23 mouse cellular contexts compared by ENCODE assay signal in genomic region chr16:26532287-26532686, GRCm38 (mm10). TPM values are rescaled to one million over a fixed set of nuclear protein-coding genes. Genes with fewer than 3 reads are reported as not detected.
"Had no signal": no experiment of that assay in that cellular context is flagged by ENCODE, and none has a peak within 500 bp of the region (broad histone marks: within the 10 kb centered on the region; RNA-seq: fewer than 3 reads in every experiment).

No protein-coding gene starts in this region.

- H3K27me3 ChIP-seq: liver, embryonic 12.5 days; midbrain, embryonic 12.5 days; neural tube, embryonic 15.5 days had no signal

- H3K9me3 ChIP-seq: kidney, embryonic 15.5 days; limb, embryonic 10.5 days; liver, embryonic 12.5 days; midbrain, embryonic 12.5 days; neural tube, embryonic 15.5 days had no signal

- H3K4me1 ChIP-seq: liver, embryonic 12.5 days had no signal

- H3K4me2 ChIP-seq: kidney, embryonic 15.5 days; liver, embryonic 12.5 days; lung, embryonic 14.5 days; midbrain, embryonic 12.5 days; neural tube, embryonic 15.5 days had no signal

- DNase-seq: kidney, postnatal 4 days; lung, embryonic 14.5 days; lung, postnatal 10 days; lung, postnatal 4 days; right cerebral cortex, adult 18-20 months; right cerebral cortex, postnatal 25 days; thymus, adult 18-20 months; thymus, postnatal 14 days had no signal

- H3K9ac ChIP-seq: kidney, embryonic 15.5 days; liver, embryonic 12.5 days; lung, embryonic 14.5 days; midbrain, embryonic 12.5 days; neural tube, embryonic 15.5 days had no signal

- H3K36me3 ChIP-seq: kidney, embryonic 15.5 days; limb, embryonic 10.5 days; liver, embryonic 12.5 days; midbrain, embryonic 12.5 days; neural tube, embryonic 15.5 days had no signal

- H3K4me3 ChIP-seq: kidney, embryonic 15.5 days; left cerebral cortex, adult 2 months; limb, embryonic 10.5 days; liver, embryonic 12.5 days; midbrain, embryonic 12.5 days; myocyte; neural tube, embryonic 15.5 days had no signal

- H3K27ac ChIP-seq: kidney, embryonic 15.5 days; left cerebral cortex, adult 2 months; limb, embryonic 10.5 days; liver, embryonic 12.5 days; midbrain, embryonic 12.5 days; neural tube, embryonic 15.5 days had no signal

- ATAC-seq: intestine, postnatal 0 days; liver, embryonic 12.5 days had no signal

RNA-seq across cellular contexts. Expression of gene Tmem207, which starts 5.7 kb away (rescaled TPM):
- total RNA-seq: layer of hippocampus, adult 8-10 months; layer of hippocampus, postnatal 14 days; left cerebral cortex, adult 2 months; left cerebral cortex, postnatal 14 days; megakaryocyte, adult 5-6 weeks had no signal
- polyA plus RNA-seq: intestine, postnatal 0 days; kidney, embryonic 15.5 days; limb, embryonic 10.5 days; limb, embryonic 14.5 days; liver, embryonic 12.5 days; liver, embryonic 16.5 days; lung, embryonic 14.5 days; myocyte; neural tube, embryonic 11.5 days had no signal
